Mouse (Mus musculus): Measurements from ENCODE around the gene Bahcc1. TPM values are rescaled to one million over a fixed set of nuclear protein-coding genes. Genes with fewer than 3 reads are reported as not detected.

The Bahcc1 gene
- polyA plus RNA-seq, 1 experiment from 2014 or later: 14.8 TPM

DNA sequence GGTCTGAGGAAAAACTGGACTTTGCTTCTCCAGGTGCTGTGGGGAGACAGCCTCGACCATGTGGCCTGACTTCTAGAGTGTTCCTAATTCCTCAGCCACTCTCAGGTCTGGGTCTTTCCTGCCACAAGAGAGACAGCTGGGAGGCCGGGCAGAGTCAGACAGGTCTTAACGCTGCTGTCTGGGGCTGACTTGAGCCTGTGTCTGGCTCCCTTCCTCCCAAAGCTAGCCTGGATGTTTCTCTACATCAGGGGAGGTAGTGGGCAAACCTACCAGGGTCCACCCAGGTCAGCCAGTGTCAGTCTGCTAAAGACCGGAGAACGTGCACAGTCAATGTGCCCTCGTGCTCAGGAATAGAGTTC lies 19.2 kb downstream of the Bahcc1 start:
- no peak overlapping the region for H3K9ac ChIP-seq (replicated peaks; ENCODE audit: low read depth, low read length)
- no peak overlapping the region for H3K4me3 ChIP-seq (replicated peaks; ENCODE audit: low read length)
- no peaks in the 10 kb centered on the region for H3K36me3 ChIP-seq (ENCODE audit: control insufficient read depth, insufficient read depth)
- no peak for ATAC-seq
- peaks cover 58% of the 10 kb centered on the region for H3K4me1 ChIP-seq (replicated peaks; ENCODE audit: control insufficient read depth, insufficient read depth, low read length)
- WGBS: 61% methylated on average over 6 of the region's 6 CpGs
- H3K9me3 ChIP-seq (ENCODE audit: control insufficient read depth, low read length): no peaks in the 10 kb centered on the region
- no peaks in the 10 kb centered on the region for H3K27me3 ChIP-seq (replicated peaks; ENCODE audit: control insufficient read depth, insufficient read depth, low read length)
- H3K4me2 ChIP-seq (ENCODE audit: low read length): no peak overlapping the region
- H3K27ac ChIP-seq (ENCODE audit: low read length): no peak overlapping the region

DNA sequence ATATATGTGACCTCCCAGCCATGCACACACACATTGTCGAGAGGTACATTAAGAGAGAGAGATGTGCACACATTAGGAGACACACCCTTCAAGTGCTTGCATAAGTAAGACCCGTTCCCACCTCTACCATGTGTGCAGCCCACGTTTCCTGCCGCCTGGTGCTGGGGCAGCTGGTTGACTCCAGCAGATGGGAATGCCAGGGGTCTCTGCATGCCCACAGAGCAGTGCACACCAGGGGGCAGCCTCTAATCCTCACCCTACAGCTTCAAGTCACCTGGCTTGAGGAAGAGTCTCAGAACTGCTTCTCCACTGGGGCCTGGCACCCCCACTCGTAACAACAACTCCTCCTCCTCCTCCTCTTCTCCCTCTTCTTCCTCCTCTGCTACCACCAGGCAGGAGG lies 19.7 kb downstream of the Bahcc1 start:
- no peak for ATAC-seq
- Histone ChIP-seq H3K4me1 (replicated peaks; ENCODE audit: control insufficient read depth, insufficient read depth, low read length) (peaks cover 63% of the 10 kb centered on the region), H3K4me3 (replicated peaks; ENCODE audit: low read length) (no peak overlapping the region), H3K9me3 (ENCODE audit: control insufficient read depth, low read length) (no peaks in the 10 kb centered on the region), H3K27ac (ENCODE audit: low read length) (no peak overlapping the region), H3K27me3 (replicated peaks; ENCODE audit: control insufficient read depth, insufficient read depth, low read length) (no peaks in the 10 kb centered on the region), H3K36me3 (ENCODE audit: control insufficient read depth, insufficient read depth) (no peaks in the 10 kb centered on the region), H3K4me2 (ENCODE audit: low read length) (no peak overlapping the region), H3K9ac (replicated peaks; ENCODE audit: low read depth, low read length) (no peak overlapping the region)
- 34% methylated on average over 5 of the region's 5 CpGs for WGBS

DNA sequence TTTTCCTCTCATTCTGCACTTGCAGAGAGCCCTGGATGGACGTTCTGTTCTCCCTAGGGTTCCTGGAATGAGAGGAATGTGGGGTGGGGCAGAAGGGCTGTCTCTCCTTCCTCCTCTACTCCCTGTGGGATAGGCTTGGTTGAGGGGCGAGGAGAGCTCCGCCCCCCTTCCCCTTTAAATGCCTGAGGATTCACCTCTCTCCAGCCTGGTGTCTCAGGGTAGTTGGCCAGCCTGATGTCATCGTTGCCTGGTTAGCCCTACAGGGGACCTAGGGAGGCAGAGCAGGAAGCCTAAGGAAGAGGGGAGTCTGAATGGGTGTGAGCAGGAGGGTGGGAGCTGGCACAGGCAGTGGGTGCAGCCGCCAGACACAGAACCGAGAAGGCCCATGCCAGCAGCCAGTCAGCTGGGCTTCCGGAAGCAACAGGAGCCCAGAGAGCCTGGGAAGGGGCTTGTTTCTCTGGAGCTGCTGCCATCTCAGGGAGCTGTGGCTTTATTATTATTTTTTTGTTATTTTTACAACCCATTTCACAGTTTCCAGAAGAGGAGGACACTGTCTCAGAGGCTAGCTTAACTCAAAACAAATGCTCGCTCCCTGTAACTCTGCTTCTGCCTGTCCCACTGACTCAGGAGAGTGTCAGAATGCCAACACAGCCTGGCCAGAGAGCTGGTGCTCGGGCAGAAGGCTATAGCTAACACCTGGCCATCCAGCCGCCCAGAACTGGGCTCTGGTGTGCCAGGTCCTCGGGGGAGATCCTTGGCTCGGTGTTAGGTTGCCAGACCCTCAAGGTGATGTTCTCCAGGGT lies 20.3 kb downstream of the Bahcc1 start:
- H3K27me3 ChIP-seq (replicated peaks; ENCODE audit: control insufficient read depth, insufficient read depth, low read length): no peaks in the 10 kb centered on the region
- no peak overlapping the region for H3K9ac ChIP-seq (replicated peaks; ENCODE audit: low read depth, low read length)
- no peak overlapping the region for H3K27ac ChIP-seq (ENCODE audit: low read length)
- peak; percentile 63 for ATAC-seq
- H3K9me3 ChIP-seq (ENCODE audit: control insufficient read depth, low read length): no peaks in the 10 kb centered on the region
- 45% methylated on average over 12 of the region's 12 CpGs for WGBS
- H3K4me3 ChIP-seq (replicated peaks; ENCODE audit: low read length): no peak overlapping the region
- no peak overlapping the region for H3K4me2 ChIP-seq (ENCODE audit: low read length)
- H3K36me3 ChIP-seq (ENCODE audit: control insufficient read depth, insufficient read depth): no peaks in the 10 kb centered on the region
- peaks cover 69% of the 10 kb centered on the region for H3K4me1 ChIP-seq (replicated peaks; ENCODE audit: control insufficient read depth, insufficient read depth, low read length)

DNA sequence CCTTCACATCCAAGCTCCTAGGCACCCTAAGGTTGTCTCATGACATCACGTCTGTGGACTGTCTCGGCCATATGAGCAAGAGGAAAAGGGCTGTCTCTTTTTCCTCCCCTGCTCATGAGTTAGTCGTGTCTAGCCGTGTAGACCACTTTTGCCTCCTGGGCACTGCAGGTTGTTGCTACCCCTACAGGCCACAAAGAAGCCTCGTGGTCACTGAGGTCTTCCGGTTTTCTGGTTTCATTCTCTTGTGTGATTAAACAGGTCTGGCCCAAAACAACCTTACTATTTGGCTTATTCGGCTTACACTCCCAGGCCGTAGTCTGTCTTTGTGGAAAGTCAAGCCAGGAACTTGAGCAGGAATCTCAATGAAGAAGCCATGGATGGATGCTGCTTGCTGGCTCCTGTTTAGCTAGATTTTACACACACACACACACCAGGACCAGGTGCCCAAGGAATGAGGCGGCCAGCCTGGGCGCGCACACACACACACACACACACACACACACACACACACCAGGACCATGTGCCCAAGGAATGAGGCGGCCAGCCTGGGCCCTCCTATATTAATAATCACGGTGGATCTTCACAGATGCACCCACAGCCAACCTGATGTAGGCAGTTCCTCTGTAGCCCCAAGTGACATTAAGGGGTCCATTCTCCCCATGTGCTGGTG lies 21.0 kb downstream of the Bahcc1 start:
- Histone ChIP-seq H3K4me3 (replicated peaks; ENCODE audit: low read length) (no peak overlapping the region), H3K9ac (replicated peaks; ENCODE audit: low read depth, low read length) (no peak overlapping the region), H3K36me3 (ENCODE audit: control insufficient read depth, insufficient read depth) (no peaks in the 10 kb centered on the region), H3K27ac (ENCODE audit: low read length) (no peak overlapping the region), H3K4me1 (replicated peaks; ENCODE audit: control insufficient read depth, insufficient read depth, low read length) (peaks cover 72% of the 10 kb centered on the region), H3K9me3 (ENCODE audit: control insufficient read depth, low read length) (no peaks in the 10 kb centered on the region), H3K4me2 (ENCODE audit: low read length) (no peak overlapping the region), H3K27me3 (replicated peaks; ENCODE audit: control insufficient read depth, insufficient read depth, low read length) (no peaks in the 10 kb centered on the region)
- no peak for ATAC-seq
- WGBS: 88% methylated on average over 13 of the region's 13 CpGs

DNA sequence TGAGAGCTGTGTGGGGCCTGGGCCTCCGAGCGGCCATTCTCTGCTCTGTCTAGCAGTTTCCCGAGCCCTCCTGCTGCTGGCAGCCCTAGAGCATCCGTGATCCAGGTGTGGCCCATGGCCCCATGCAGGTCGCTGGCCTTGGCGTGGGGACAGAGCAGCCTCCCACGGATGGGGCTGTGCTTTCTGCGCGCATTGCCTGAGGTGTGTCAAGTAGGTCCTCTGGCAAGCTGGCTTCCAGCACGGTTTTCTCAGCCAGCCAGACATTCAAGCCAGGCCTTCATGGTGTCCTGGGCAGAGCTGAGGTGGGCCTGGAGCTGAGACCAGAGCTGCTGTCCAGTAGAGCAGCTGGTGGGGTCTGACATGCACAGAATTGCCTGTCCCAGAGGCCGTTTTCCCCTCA lies 21.7 kb downstream of the Bahcc1 start:
- Histone ChIP-seq H3K4me2 (ENCODE audit: low read length) (no peak overlapping the region), H3K9me3 (ENCODE audit: control insufficient read depth, low read length) (no peaks in the 10 kb centered on the region), H3K9ac (replicated peaks; ENCODE audit: low read depth, low read length) (no peak overlapping the region), H3K4me1 (replicated peaks; ENCODE audit: control insufficient read depth, insufficient read depth, low read length) (peaks cover 76% of the 10 kb centered on the region), H3K27ac (ENCODE audit: low read length) (no peak overlapping the region), H3K4me3 (replicated peaks; ENCODE audit: low read length) (no peak overlapping the region), H3K27me3 (replicated peaks; ENCODE audit: control insufficient read depth, insufficient read depth, low read length) (no peaks in the 10 kb centered on the region), H3K36me3 (ENCODE audit: control insufficient read depth, insufficient read depth) (no peaks in the 10 kb centered on the region)
- 66% methylated on average over 11 of the region's 11 CpGs for WGBS
- ATAC-seq: no peak

DNA sequence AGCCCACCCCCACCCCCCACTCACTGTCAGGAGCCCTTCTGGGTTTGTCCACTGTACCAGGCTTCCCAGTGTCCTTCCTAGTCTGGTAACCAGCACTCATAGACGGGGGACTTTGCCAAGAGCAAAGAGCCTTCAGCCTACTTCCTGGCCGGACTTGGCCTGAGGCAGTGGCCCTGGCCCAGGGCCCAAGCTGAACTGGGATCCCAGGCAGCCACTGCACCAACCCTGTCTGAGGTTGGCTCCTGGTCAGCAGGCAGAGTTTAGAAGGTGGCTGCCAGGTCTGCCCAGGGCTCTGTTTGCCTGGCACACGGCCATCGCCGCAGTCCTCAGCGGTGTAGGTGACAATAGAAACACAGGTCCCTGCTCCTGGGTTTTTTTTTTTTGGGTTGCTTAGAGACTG lies 22.3 kb downstream of the Bahcc1 start:
- Histone ChIP-seq H3K4me2 (ENCODE audit: low read length) (no peak overlapping the region), H3K9ac (replicated peaks; ENCODE audit: low read depth, low read length) (no peak overlapping the region), H3K4me1 (replicated peaks; ENCODE audit: control insufficient read depth, insufficient read depth, low read length) (peaks cover 82% of the 10 kb centered on the region), H3K4me3 (replicated peaks; ENCODE audit: low read length) (no peak overlapping the region), H3K9me3 (ENCODE audit: control insufficient read depth, low read length) (no peaks in the 10 kb centered on the region), H3K27me3 (replicated peaks; ENCODE audit: control insufficient read depth, insufficient read depth, low read length) (no peaks in the 10 kb centered on the region), H3K36me3 (ENCODE audit: control insufficient read depth, insufficient read depth) (no peaks in the 10 kb centered on the region), H3K27ac (ENCODE audit: low read length) (no peak overlapping the region)
- ATAC-seq: 0 out of 2 replicates have a peak, but pooled peaks have one; percentile 15
- WGBS: 35% methylated on average over 6 of the region's 6 CpGs

DNA sequence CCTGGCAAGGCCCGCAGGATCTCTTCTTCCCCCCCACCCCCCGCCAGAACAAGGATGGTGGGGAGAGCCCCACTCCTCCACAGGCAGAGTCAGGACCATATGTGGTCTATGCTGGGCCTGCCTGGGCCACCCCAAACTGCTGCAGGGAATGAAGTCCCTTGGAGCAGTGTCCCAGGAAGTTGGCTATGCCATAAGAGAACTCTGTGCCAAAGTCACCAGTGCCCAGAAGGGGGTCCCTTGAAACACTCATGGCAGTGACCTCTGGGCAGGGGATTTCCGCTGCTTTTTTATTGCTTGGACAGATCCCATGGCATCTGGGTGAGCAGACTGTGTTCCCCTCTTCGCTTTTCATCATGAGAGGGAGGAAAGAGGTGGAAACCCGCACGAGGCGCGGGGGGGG lies 22.8 kb downstream of the Bahcc1 start:
- ATAC-seq: no peak
- WGBS: 50% methylated on average over 7 of the region's 8 CpGs
- H3K9me3 ChIP-seq (ENCODE audit: control insufficient read depth, low read length): no peaks in the 10 kb centered on the region
- H3K27me3 ChIP-seq (replicated peaks; ENCODE audit: control insufficient read depth, insufficient read depth, low read length): no peaks in the 10 kb centered on the region
- no peak overlapping the region for H3K4me3 ChIP-seq (replicated peaks; ENCODE audit: low read length)
- peaks cover 87% of the 10 kb centered on the region for H3K4me1 ChIP-seq (replicated peaks; ENCODE audit: control insufficient read depth, insufficient read depth, low read length)
- no peak overlapping the region for H3K4me2 ChIP-seq (ENCODE audit: low read length)
- no peak overlapping the region for H3K27ac ChIP-seq (ENCODE audit: low read length)
- no peaks in the 10 kb centered on the region for H3K36me3 ChIP-seq (ENCODE audit: control insufficient read depth, insufficient read depth)
- H3K9ac ChIP-seq (replicated peaks; ENCODE audit: low read depth, low read length): no peak overlapping the region

DNA sequence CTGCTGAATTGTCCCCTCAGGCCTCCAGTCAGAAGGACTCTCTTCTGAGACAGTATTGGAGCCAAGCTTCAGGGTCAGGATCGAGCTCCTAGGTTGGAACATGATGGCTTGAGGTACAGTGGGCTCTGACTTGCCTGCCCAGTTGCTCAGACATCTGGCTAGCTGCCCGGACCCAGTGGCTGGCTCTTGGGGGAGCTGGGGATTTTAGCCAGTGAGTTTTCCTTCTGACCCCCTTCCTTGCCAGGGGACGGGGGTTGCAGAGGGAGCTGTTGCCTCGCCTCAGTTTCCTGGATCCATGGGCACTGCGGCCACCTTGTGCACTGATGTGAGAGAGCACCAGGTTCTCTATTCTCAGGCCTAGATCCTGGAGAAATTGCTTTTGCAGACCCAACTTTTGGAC lies 23.4 kb downstream of the Bahcc1 start:
- Histone ChIP-seq H3K4me2 (ENCODE audit: low read length) (no peak overlapping the region), H3K9me3 (ENCODE audit: control insufficient read depth, low read length) (no peaks in the 10 kb centered on the region), H3K27ac (ENCODE audit: low read length) (no peak overlapping the region), H3K4me1 (replicated peaks; ENCODE audit: control insufficient read depth, insufficient read depth, low read length) (peaks cover 93% of the 10 kb centered on the region), H3K4me3 (replicated peaks; ENCODE audit: low read length) (no peak overlapping the region), H3K27me3 (replicated peaks; ENCODE audit: control insufficient read depth, insufficient read depth, low read length) (no peaks in the 10 kb centered on the region), H3K36me3 (ENCODE audit: control insufficient read depth, insufficient read depth) (no peaks in the 10 kb centered on the region), H3K9ac (replicated peaks; ENCODE audit: low read depth, low read length) (no peak overlapping the region)
- ATAC-seq: no peak
- WGBS: 65% methylated on average over 5 of the region's 5 CpGs

DNA sequence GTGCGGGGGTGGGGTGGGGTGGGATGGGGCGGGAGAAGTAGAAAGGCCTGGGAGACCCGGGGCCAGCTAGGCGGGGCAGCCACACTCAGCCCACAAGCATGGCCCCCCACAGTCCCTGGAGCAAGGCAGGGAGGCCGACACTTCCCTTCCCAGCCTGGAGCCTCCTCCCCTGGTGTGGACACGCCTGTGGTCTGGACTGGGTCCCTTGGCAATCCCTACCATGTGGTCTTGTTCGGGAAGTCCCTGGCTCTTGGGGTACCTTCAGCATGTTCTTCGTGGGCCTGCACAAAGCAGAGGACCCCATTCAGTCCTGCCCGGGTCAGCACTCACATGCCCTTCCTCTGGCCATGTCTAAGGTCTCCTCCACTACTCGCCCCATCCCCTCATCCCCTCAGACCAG lies 23.8 kb downstream of the Bahcc1 start:
- no peak for ATAC-seq
- H3K27ac ChIP-seq (ENCODE audit: low read length): no peak overlapping the region

More for the DNA sequence above, 23.8 kb downstream of the Bahcc1 start:
- H3K4me2 ChIP-seq (ENCODE audit: low read length): no peak overlapping the region
- no peaks in the 10 kb centered on the region for H3K36me3 ChIP-seq (ENCODE audit: control insufficient read depth, insufficient read depth)
- H3K4me3 ChIP-seq (replicated peaks; ENCODE audit: low read length): no peak overlapping the region
- no peak overlapping the region for H3K9ac ChIP-seq (replicated peaks; ENCODE audit: low read depth, low read length)
- no peaks in the 10 kb centered on the region for H3K9me3 ChIP-seq (ENCODE audit: control insufficient read depth, low read length)
- peaks cover 94% of the 10 kb centered on the region for H3K4me1 ChIP-seq (replicated peaks; ENCODE audit: control insufficient read depth, insufficient read depth, low read length)
- no peaks in the 10 kb centered on the region for H3K27me3 ChIP-seq (replicated peaks; ENCODE audit: control insufficient read depth, insufficient read depth, low read length)
- WGBS: 68% methylated on average over 9 of the region's 10 CpGs

Measured in forebrain, embryonic 16.5 days (tissue).